Mouse (Mus musculus) forebrain, embryonic 13.5 days (tissue): ENCODE data around the gene Srsf10. TPM values are rescaled to one million over a fixed set of nuclear protein-coding genes. Genes with fewer than 3 reads are reported as not detected.

Source experiments
- ATAC-seq: fragments of 200-750 bp; cut with Nextera tagmentation; 2 replicates; pipeline ENCODE4 v1.8.0; 2017
- H3K27ac ChIP-seq: fragments of 300-500 bp; sonication (generic); 2 replicates; pipeline ENCODE4 v1.5.1; 2015; ENCODE audit warnings: inconsistent platforms, mild to moderate bottlenecking, moderate library complexity
- H3K27me3 ChIP-seq: fragments of 300-500 bp; sonication (generic); 2 replicates; pipeline ENCODE4 v1.6.1; 2015; ENCODE audit warnings: mild to moderate bottlenecking, inconsistent platforms
- H3K36me3 ChIP-seq: fragments of 300-500 bp; sonication (generic); 2 replicates; pipeline ENCODE4 v1.6.1; 2015; ENCODE audit warnings: mild to moderate bottlenecking, inconsistent platforms; ENCODE audit not compliant: poor library complexity, severe bottlenecking
- H3K4me1 ChIP-seq: fragments of 300-500 bp; sonication (generic); 2 replicates; pipeline ENCODE4 v1.6.1; 2015; ENCODE audit warnings: inconsistent platforms
- H3K4me2 ChIP-seq: fragments of 300-500 bp; sonication (generic); 2 replicates; pipeline ENCODE4 v1.6.1; 2015; ENCODE audit warnings: inconsistent platforms, mild to moderate bottlenecking, moderate library complexity
- H3K4me3 ChIP-seq: fragments of 300-500 bp; sonication (generic); 2 replicates; pipeline ENCODE4 v1.5.1; 2015; ENCODE audit warnings: mild to moderate bottlenecking, inconsistent platforms
- H3K9ac ChIP-seq: fragments of 300-500 bp; sonication (generic); 2 replicates; pipeline ENCODE4 v1.6.1; 2015; ENCODE audit warnings: mild to moderate bottlenecking, inconsistent platforms
- H3K9me3 ChIP-seq: fragments of 300-500 bp; sonication (generic); replicated peaks from 2 replicates; pipeline ENCODE4 v1.6.1; 2016; ENCODE audit warnings: inconsistent platforms
- WGBS: fragments of 180-500 bp; shearing (Covaris S2); methylation state at CpG from one replicate; pipeline ENCODE4 v1.1.7; 2015; 5-methylcytosine and 5-hydroxymethylcytosine counted together
- polyA plus RNA-seq: library from polyadenylated mRNA; unstranded; fragments of >200 nt; fragmentation: Nextera tagmentation; extraction: Ambion mirVana; gene quantifications from 2 replicates; pipeline ENCODE4 v1.2.1, GENCODE M21; 2015

Gene Srsf10
- polyA plus RNA-seq, 1 experiment from 2014 or later = 341 TPM

DNA sequence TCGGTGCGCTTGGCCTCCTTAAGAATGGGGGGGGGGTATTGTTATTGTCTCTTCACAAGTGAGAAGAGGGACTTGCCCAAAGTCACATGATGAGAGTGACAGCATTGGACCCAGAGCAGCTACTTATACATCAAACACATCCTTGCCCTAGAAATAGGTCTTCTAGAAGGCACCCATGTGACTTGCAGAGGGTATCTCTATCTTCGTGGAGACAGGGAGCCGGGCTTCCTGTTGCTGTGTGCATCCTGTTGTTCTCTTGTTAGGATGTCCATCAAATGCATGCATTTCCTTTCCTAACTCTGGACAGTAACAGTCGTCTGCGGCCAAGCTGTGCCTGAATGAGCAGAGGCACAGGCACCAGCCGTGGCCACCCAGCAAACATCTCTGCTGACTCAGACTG is 56.0 kb downstream of the Srsf10 start:
- H3K4me1 ChIP-seq = 0 out of 2 replicates have a peak, but pooled peaks cover 7% of the 10 kb centered on the region
- H3K36me3 ChIP-seq = no peaks in the 10 kb centered on the region
- no peak overlapping the region for H3K9ac ChIP-seq
- H3K4me2 ChIP-seq = no peak overlapping the region
- no peak overlapping the region for H3K27ac ChIP-seq
- no peak overlapping the region for H3K4me3 ChIP-seq
- no peaks in the 10 kb centered on the region for H3K9me3 ChIP-seq
- ATAC-seq = no peak
- 68% methylated on average over 7 of the region's 7 CpGs for WGBS
- no peaks in the 10 kb centered on the region for H3K27me3 ChIP-seq

DNA sequence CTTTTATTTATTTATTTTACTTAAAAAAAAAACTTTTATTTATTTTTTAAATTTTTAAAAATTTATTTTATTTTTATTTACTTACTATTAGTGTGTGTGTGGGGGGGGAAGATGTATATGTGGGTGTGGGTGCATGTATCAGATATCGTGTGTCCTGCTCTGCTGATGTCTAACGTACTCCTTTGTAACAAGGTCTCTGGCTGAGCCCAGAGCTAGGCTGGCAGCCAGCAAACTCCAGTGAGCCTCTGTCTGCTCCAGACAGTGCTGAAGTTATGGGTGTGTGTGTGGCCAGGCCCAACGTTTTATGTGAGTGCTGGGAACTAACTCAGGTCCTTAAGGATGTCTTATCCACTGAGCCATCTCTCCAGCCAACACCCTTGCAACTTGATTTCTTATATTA is 56.6 kb downstream of the Srsf10 start:
- 61% methylated on average over 3 of the region's 3 CpGs for WGBS
- H3K27ac ChIP-seq = no peak overlapping the region

DNA sequence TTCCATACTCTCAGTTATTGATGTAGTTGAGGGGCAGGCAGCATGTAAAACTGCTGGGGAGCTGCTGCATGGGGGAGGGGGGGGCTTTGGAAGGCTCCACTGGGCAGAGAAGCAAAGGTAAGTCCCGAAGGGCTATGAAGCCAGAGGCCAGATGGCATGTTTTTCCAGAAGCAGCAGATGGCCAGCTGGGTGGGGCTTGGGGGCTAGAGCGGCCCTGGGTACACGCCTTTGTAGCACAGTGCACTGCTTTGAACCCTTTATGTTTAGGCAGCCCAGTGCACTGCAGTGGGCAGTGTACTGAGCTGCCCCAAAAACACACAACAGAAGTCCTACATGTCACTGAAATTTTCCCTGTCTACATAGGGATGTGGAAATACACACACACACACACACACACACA is 57.3 kb downstream of the Srsf10 start:
- 60% methylated on average over 3 of the region's 3 CpGs for WGBS

More for the DNA sequence above, 56.6 kb downstream of the Srsf10 start:
- Histone ChIP-seq H3K4me3 (no peak overlapping the region), H3K4me2 (no peak overlapping the region), H3K36me3 (no peaks in the 10 kb centered on the region), H3K9ac (no peak overlapping the region), H3K9me3 (no peaks in the 10 kb centered on the region), H3K4me1 (0 out of 2 replicates have a peak, but pooled peaks cover 7% of the 10 kb centered on the region), H3K27me3 (no peaks in the 10 kb centered on the region)
- no peak for ATAC-seq

DNA sequence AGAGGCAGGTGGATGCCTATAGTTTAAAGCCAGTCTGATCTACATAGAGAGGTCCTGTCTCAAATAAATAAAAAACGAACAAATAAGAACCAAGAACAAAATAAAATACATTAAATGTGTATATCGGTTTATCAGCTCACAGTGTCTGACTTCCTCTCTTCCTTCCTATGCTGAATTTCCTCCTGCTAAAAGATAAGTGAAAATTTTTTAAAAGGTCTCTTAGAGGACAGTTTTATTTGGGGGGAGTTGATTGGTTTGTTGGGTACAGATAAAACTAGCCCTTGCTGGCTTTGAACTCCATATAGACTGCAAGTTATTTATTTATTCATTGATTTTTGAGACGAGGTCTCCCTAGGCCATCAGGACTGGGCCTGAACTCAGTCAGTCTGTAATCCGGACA is 57.9 kb downstream of the Srsf10 start:
- 84% methylated on average over 4 of the region's 4 CpGs for WGBS
- H3K36me3 ChIP-seq = no peaks in the 10 kb centered on the region
- H3K27me3 ChIP-seq = no peaks in the 10 kb centered on the region
- H3K9ac ChIP-seq = no peak overlapping the region
- no peak overlapping the region for H3K4me2 ChIP-seq
- ATAC-seq = no peak
- H3K27ac ChIP-seq = peak overlapping the region; percentile 54
- H3K9me3 ChIP-seq = no peaks in the 10 kb centered on the region
- H3K4me3 ChIP-seq = no peak overlapping the region
- 0 out of 2 replicates have a peak, but pooled peaks cover 7% of the 10 kb centered on the region for H3K4me1 ChIP-seq

More for the DNA sequence above, 57.3 kb downstream of the Srsf10 start:
- Histone ChIP-seq H3K4me2 (no peak overlapping the region), H3K4me3 (no peak overlapping the region), H3K27me3 (no peaks in the 10 kb centered on the region), H3K9me3 (no peaks in the 10 kb centered on the region), H3K36me3 (no peaks in the 10 kb centered on the region), H3K9ac (no peak overlapping the region), H3K4me1 (0 out of 2 replicates have a peak, but pooled peaks cover 7% of the 10 kb centered on the region), H3K27ac (peak overlapping the region; percentile 54)
- peak; percentile 69 for ATAC-seq

DNA sequence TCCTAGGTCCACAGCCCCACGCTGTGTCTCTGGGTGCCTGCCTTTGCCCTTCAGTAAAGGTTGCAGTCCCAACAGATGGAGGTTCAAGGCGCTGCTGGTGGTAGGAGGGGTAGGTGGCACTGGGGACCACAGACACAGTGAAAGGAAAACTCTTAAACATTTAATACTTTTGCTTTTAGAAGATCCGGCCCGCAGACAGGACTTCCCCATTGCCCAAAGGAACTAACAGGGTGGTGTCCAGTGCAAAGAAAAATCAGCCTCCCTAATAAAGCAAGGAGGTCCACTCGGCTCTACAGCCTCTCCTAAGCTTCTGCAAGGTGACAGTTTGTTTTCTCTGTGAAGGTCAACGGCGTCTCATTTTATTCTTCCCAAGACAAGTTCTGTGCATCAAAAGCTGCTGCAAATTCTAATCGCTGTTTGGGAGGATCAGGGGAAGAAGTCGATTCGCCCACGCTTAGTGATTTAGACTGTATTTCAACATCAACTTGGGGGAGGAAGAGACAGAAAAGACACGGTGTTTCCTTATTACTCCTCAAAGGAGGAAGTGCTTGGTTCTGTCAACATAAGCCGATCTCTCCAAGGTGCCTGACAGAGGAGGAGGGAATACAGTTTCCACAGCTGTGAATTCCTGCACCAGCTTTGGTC is 63.2 kb downstream of the Srsf10 start:
- Histone ChIP-seq H3K4me3 (no peak overlapping the region), H3K9me3 (no peaks in the 10 kb centered on the region), H3K4me1 (peaks cover 17% of the 10 kb centered on the region), H3K27ac (no peak overlapping the region), H3K36me3 (peaks cover 2% of the 10 kb centered on the region; the same call in 1 of the 2 replicates), H3K4me2 (no peak overlapping the region), H3K27me3 (no peaks in the 10 kb centered on the region), H3K9ac (no peak overlapping the region)
- WGBS = 90% methylated on average over 13 of the region's 13 CpGs
- no peak for ATAC-seq

DNA sequence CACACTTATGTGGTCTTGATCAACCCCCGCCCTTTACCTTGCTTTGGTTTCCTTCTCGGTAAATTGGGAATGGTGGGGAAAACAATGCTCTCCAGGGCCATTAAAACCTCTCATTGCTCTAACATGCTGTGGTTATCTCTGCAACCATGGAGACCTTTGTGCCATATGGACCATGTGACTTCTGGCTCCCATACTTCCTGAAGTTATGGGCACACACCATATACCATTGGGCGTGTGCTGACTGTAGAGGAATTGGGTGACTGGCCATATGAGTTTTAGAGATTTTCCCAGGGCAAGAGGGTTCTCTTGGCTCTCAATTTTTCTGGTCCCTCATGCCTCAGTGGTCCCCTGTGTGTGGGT is 63.7 kb downstream of the Srsf10 start:
- 95% methylated on average over 3 of the region's 3 CpGs for WGBS
- Histone ChIP-seq H3K4me1 (peaks cover 17% of the 10 kb centered on the region), H3K9ac (no peak overlapping the region), H3K27me3 (no peaks in the 10 kb centered on the region), H3K9me3 (no peaks in the 10 kb centered on the region), H3K4me2 (no peak overlapping the region), H3K36me3 (peaks cover 6% of the 10 kb centered on the region), H3K27ac (no peak overlapping the region), H3K4me3 (no peak overlapping the region)
- ATAC-seq = no peak

Other genes starting within 250 kb of the Srsf10 start
- gene Ifnlr1, start 169.5 kb upstream of the Srsf10 start, polyA plus RNA-seq = 0.13 TPM in 2 replicates
- gene Il22ra1, start 127.6 kb upstream of the Srsf10 start, polyA plus RNA-seq = not detected in 2 replicates
- 0.09 TPM in 1 of 2 replicates, not detected in the other for gene Myom3, start 96.0 kb upstream of the Srsf10 start, polyA plus RNA-seq
- 180 and 185 TPM in 2 replicates for gene Pnrc2, start 18.1 kb downstream of the Srsf10 start, polyA plus RNA-seq
- 0.13 and 0.21 TPM in 2 replicates for gene Cnr2, start 39.6 kb downstream of the Srsf10 start, polyA plus RNA-seq
- 41.7 and 56.6 TPM in 2 replicates for gene Fuca1, start 65.0 kb downstream of the Srsf10 start, polyA plus RNA-seq
- 56.2 and 57.1 TPM in 2 replicates for gene Hmgcl, start 90.7 kb downstream of the Srsf10 start, polyA plus RNA-seq
- gene Gale, start 108.0 kb downstream of the Srsf10 start, polyA plus RNA-seq = 28.7 and 33.6 TPM in 2 replicates
- 163 and 173 TPM in 2 replicates for gene Lypla2, start 116.9 kb downstream of the Srsf10 start, polyA plus RNA-seq
- gene Pithd1, start 131.5 kb downstream of the Srsf10 start, polyA plus RNA-seq = 50.9 and 53.6 TPM in 2 replicates
- 29.1 and 30.9 TPM in 2 replicates for gene Eloa, start 166.0 kb downstream of the Srsf10 start, polyA plus RNA-seq
- 383 and 388 TPM in 2 replicates for gene Rpl11, start 197.7 kb downstream of the Srsf10 start, polyA plus RNA-seq